Mouse (Mus musculus) liver, adult 2 months (tissue): ENCODE data around the gene Macrod1.

Source experiments
- CTCF ChIP-seq: fragments of 200-500 bp; IDR thresholded peaks from 2 replicates; pipeline ENCODE4 v1.5.1; 2011; ENCODE audit warnings: low read depth, low read length, control low read depth
- POLR2A ChIP-seq: fragments of 200-500 bp; IDR thresholded peaks from 2 replicates; pipeline ENCODE4 v1.6.1; 2011; ENCODE audit warnings: low read length, control low read depth; ENCODE audit not compliant: insufficient read depth; ENCODE audit errors: extremely low read depth

DNA sequence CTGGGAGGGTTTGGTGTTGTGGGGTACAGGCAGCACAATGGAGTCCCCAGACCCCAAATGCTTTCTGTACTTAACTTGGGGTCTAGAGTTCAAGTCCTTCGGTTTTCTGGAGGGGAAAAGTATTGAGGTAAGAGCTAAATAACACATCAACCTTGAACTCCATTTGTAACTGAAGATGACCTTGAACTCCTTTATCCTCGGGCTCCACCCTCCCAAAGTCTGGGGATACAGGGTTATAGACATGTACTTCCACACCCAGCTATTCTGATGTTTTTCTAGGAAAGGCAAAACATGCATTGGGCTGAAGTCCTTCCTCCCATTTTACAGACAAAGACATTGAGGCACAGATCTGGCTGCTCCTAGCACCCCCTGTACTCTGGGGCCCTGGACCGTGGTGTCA, 87.8 kb downstream of the Macrod1 start:
- no peak for TF ChIP-seq CTCF
- TF ChIP-seq POLR2A: no peak
